Comparison of ENCODE assay signal across 8 mouse cellular contexts in genomic region chr13:98205771-98206545, GRCm38 (mm10). TPM values are rescaled to one million over a fixed set of nuclear protein-coding genes. Genes with fewer than 3 reads are reported as not detected.
DNase-seq lines count a peak whose midpoint lies in the region; ATAC-seq lines count a peak whose summit lies in the region.

Gene Arhgef28 (minus strand): TSS chr13:98206439.

- peaks cover 4% of the 10 kb centered on the region; the same call in 1 of the 2 replicates for H3K27me3 ChIP-seq in embryonic facial prominence, embryonic 15.5 days
- H3K27me3 ChIP-seq in heart, embryonic 12.5 days (replicated peaks) = 0 out of 2 replicates have a peak, but pooled peaks cover 4% of the 10 kb centered on the region
- H3K27me3 ChIP-seq in kidney, embryonic 16.5 days (ENCODE audit: insufficient read depth, low read length) = no peaks in the 10 kb centered on the region
- H3K27me3 ChIP-seq in liver, embryonic 11.5 days (replicated peaks; ENCODE audit: control insufficient read depth, insufficient read depth, low read length) = peaks cover 26% of the 10 kb centered on the region
- no peaks in the 10 kb centered on the region for H3K27me3 ChIP-seq in stomach, embryonic 15.5 days (replicated peaks)

- H3K4me1 ChIP-seq in embryonic facial prominence, embryonic 15.5 days = peaks cover 9% of the 10 kb centered on the region
- H3K4me1 ChIP-seq in heart, embryonic 12.5 days (replicated peaks) = peaks cover 18% of the 10 kb centered on the region
- peaks cover 7% of the 10 kb centered on the region for H3K4me1 ChIP-seq in kidney, embryonic 16.5 days (ENCODE audit: insufficient read depth, low read length)
- H3K4me1 ChIP-seq in liver, embryonic 11.5 days (replicated peaks; ENCODE audit: control insufficient read depth, insufficient read depth, low read length) = no peaks in the 10 kb centered on the region
- H3K4me1 ChIP-seq in stomach, embryonic 15.5 days = peaks cover 8% of the 10 kb centered on the region; the same call in 1 of the 2 replicates

- no peaks in the 10 kb centered on the region for H3K9me3 ChIP-seq in embryonic facial prominence, embryonic 15.5 days (replicated peaks)
- no peaks in the 10 kb centered on the region for H3K9me3 ChIP-seq in heart, embryonic 12.5 days (replicated peaks)
- no peaks in the 10 kb centered on the region for H3K9me3 ChIP-seq in kidney, embryonic 16.5 days (ENCODE audit: low read length)
- H3K9me3 ChIP-seq in liver, embryonic 11.5 days (ENCODE audit: control insufficient read depth, low read length) = no peaks in the 10 kb centered on the region
- no peaks in the 10 kb centered on the region for H3K9me3 ChIP-seq in stomach, embryonic 15.5 days

- no peaks in the 10 kb centered on the region for H3K36me3 ChIP-seq in embryonic facial prominence, embryonic 15.5 days
- no peaks in the 10 kb centered on the region for H3K36me3 ChIP-seq in heart, embryonic 12.5 days
- H3K36me3 ChIP-seq in kidney, embryonic 16.5 days (ENCODE audit: insufficient read depth, low read length) = no peaks in the 10 kb centered on the region
- no peaks in the 10 kb centered on the region for H3K36me3 ChIP-seq in liver, embryonic 11.5 days (ENCODE audit: control insufficient read depth, insufficient read depth, low read length)
- no peaks in the 10 kb centered on the region for H3K36me3 ChIP-seq in stomach, embryonic 15.5 days

- H3K9ac ChIP-seq in embryonic facial prominence, embryonic 15.5 days = peak within 1 kb of the TSS; percentile 39
- H3K9ac ChIP-seq in heart, embryonic 12.5 days = peak within 1 kb of the TSS; percentile 86
- H3K9ac ChIP-seq in kidney, embryonic 16.5 days (replicated peaks; ENCODE audit: low read length) = peak within 1 kb of the TSS; percentile 76
- peak within 1 kb of the TSS; percentile 52 for H3K9ac ChIP-seq in liver, embryonic 11.5 days (ENCODE audit: low read depth, low read length)
- peak within 1 kb of the TSS; percentile 54 for H3K9ac ChIP-seq in stomach, embryonic 15.5 days

- 0% methylated on average over 53 of the region's 76 CpGs for WGBS in embryonic facial prominence, embryonic 15.5 days
- WGBS in heart, embryonic 12.5 days = under 1% methylated on average over 70 of the region's 76 CpGs
- WGBS in kidney, embryonic 16.5 days = under 1% methylated on average over 51 of the region's 76 CpGs
- under 1% methylated on average over 64 of the region's 76 CpGs for WGBS in liver, embryonic 11.5 days
- WGBS in stomach, embryonic 15.5 days = under 1% methylated on average over 55 of the region's 76 CpGs

- DNase-seq in CD4-positive, CD25-positive, alpha-beta regulatory T cell, adult 2 months (ENCODE audit: low read depth, low spot score) = peak; percentile 36
- DNase-seq in liver, embryonic 11.5 days (ENCODE audit: low spot score) = peak; percentile 67
- DNase-seq in naive thymus-derived CD4-positive, alpha-beta T cell, adult 2 months (ENCODE audit: low read depth) = peak; percentile 4

- ATAC-seq in CD4-positive, CD25-positive, alpha-beta regulatory T cell, adult 4 months = no peak
- ATAC-seq in embryonic facial prominence, embryonic 15.5 days (ENCODE audit: insufficient number of reproducible peaks, low FRiP score, low TSS enrichment, low read depth) = peak; percentile 87
- ATAC-seq in heart, embryonic 12.5 days (ENCODE audit: insufficient number of reproducible peaks, low FRiP score) = peak; percentile 87
- ATAC-seq in kidney, embryonic 16.5 days (ENCODE audit: low FRiP score, low TSS enrichment) = peak; percentile 94
- ATAC-seq in liver, embryonic 11.5 days (replicated peaks; ENCODE audit: low FRiP score) = peak; percentile 81
- ATAC-seq in stomach, embryonic 15.5 days (ENCODE audit: insufficient read depth, low FRiP score, low read depth) = peak; percentile 87

- peak within 1 kb of the TSS; percentile 56; the same call in 1 of the 2 replicates for H3K27ac ChIP-seq in embryonic facial prominence, embryonic 15.5 days (replicated peaks)
- H3K27ac ChIP-seq in heart, embryonic 12.5 days (ENCODE audit: poor library complexity, severe bottlenecking) = peak within 1 kb of the TSS; percentile 80
- H3K27ac ChIP-seq in kidney, embryonic 16.5 days (ENCODE audit: low read length) = peak within 1 kb of the TSS; percentile 94
- no peak within 1 kb of the TSS for H3K27ac ChIP-seq in liver, embryonic 11.5 days (ENCODE audit: low read depth, low read length)
- peak within 1 kb of the TSS; percentile 91 for H3K27ac ChIP-seq in stomach, embryonic 15.5 days

- H3K4me3 ChIP-seq in embryonic facial prominence, embryonic 15.5 days (replicated peaks) = peak within 1 kb of the TSS; percentile 61
- H3K4me3 ChIP-seq in heart, embryonic 12.5 days = peak within 1 kb of the TSS; percentile 74
- peak within 1 kb of the TSS; percentile 66 for H3K4me3 ChIP-seq in kidney, embryonic 16.5 days (ENCODE audit: low read length)
- peak within 1 kb of the TSS; percentile 68 for H3K4me3 ChIP-seq in liver, embryonic 11.5 days (ENCODE audit: low read depth, low read length)
- peak within 1 kb of the TSS; percentile 60 for H3K4me3 ChIP-seq in stomach, embryonic 15.5 days (replicated peaks)

- peak within 1 kb of the TSS; percentile 96 for H3K4me2 ChIP-seq in embryonic facial prominence, embryonic 15.5 days (replicated peaks)
- peak within 1 kb of the TSS; percentile 84 for H3K4me2 ChIP-seq in heart, embryonic 12.5 days
- peak within 1 kb of the TSS; percentile 94 for H3K4me2 ChIP-seq in kidney, embryonic 16.5 days (replicated peaks; ENCODE audit: low read depth, low read length)
- peak within 1 kb of the TSS; percentile 99 for H3K4me2 ChIP-seq in liver, embryonic 11.5 days
- H3K4me2 ChIP-seq in stomach, embryonic 15.5 days = peak within 1 kb of the TSS; percentile 93

RNA-seq across cellular contexts. Expression of gene Arhgef28, which starts in this region (rescaled TPM):
- polyA plus RNA-seq in CD4-positive, CD25-positive, alpha-beta regulatory T cell, adult 4 months (2017; shearing (Covaris generic)) = under 1 TPM in 1 of 2 experiments, not detected in 1; 0.47 TPM
- 14.7 and 15.4 TPM in 2 replicates for polyA plus RNA-seq in embryonic facial prominence, embryonic 15.5 days (2015; fragmentation: Nextera tagmentation; extraction: Ambion mirVana)
- polyA plus RNA-seq in heart, embryonic 12.5 days (2016; fragmentation: Nextera tagmentation; extraction: Ambion mirVana) = 12.6 and 13.4 TPM in 2 replicates
- polyA plus RNA-seq in kidney, embryonic 16.5 days (2015; fragmentation: Nextera tagmentation; extraction: Ambion mirVana) = 45.1 and 51.2 TPM in 2 replicates
- 2.7 and 2.9 TPM in 2 replicates for polyA plus RNA-seq in liver, embryonic 11.5 days (2014; fragmentation: Nextera tagmentation; extraction: Ambion mirVana)
- 23.7 and 25.9 TPM in 2 replicates for polyA plus RNA-seq in stomach, embryonic 15.5 days (2015; fragmentation: Nextera tagmentation; extraction: Ambion mirVana)

Comparison
In these comparisons a context has a peak if more than half of its experiments do, and no peak if none do; other contexts are left out.
1. DNase-seq: peak in every context shown above with its lines; median percentile 67 in liver, embryonic 11.5 days; 36 in CD4-positive, CD25-positive, alpha-beta regulatory T cell, adult 2 months; 4 in naive thymus-derived CD4-positive, alpha-beta T cell, adult 2 months.